Mouse (Mus musculus) lung, postnatal 0 days (tissue): ENCODE data around the gene Pafah1b3. TPM values are rescaled to one million over a fixed set of nuclear protein-coding genes. Genes with fewer than 3 reads are reported as not detected.

Experiments
- ATAC-seq: fragments of 200-750 bp; cut with Nextera tagmentation; 2 replicates; pipeline ENCODE4 v1.8.0; 2017; ENCODE audit warnings: moderate library complexity
- DNase-seq: peaks from one replicate; pipeline ENCODE4 v3.0.0-alpha.2; 2016; ENCODE audit warnings: low spot score
- H3K27ac ChIP-seq: fragments of 300-500 bp; sonication (generic); 2 replicates; pipeline ENCODE4 v1.5.1; 2014; ENCODE audit warnings: antibody characterized with exemption, mild to moderate bottlenecking, low read length, mixed read lengths
- H3K27me3 ChIP-seq: fragments of 300-500 bp; sonication (generic); replicated peaks from 2 replicates; pipeline ENCODE4 v1.6.1; 2014; ENCODE audit warnings: low read length, mixed read lengths; ENCODE audit not compliant: insufficient read depth
- H3K36me3 ChIP-seq: fragments of 300-500 bp; sonication (generic); 2 replicates; pipeline ENCODE4 v1.6.1; 2014; ENCODE audit warnings: low read length, mixed read lengths; ENCODE audit not compliant: insufficient read depth
- H3K4me1 ChIP-seq: fragments of 300-500 bp; sonication (generic); 2 replicates; pipeline ENCODE4 v1.6.1; 2014; ENCODE audit warnings: antibody characterized with exemption, low read depth, low read length, mixed read lengths; ENCODE audit not compliant: insufficient read depth
- H3K4me2 ChIP-seq: fragments of 300-500 bp; sonication (generic); replicated peaks from 2 replicates; pipeline ENCODE4 v1.6.1; 2014; ENCODE audit warnings: low read depth, mild to moderate bottlenecking, low read length, moderate library complexity, mixed read lengths
- H3K4me3 ChIP-seq: fragments of 300-500 bp; sonication (generic); 2 replicates; pipeline ENCODE4 v1.5.1; 2014; ENCODE audit warnings: low read depth, low read length
- H3K9ac ChIP-seq: fragments of 300-500 bp; sonication (generic); replicated peaks from 2 replicates; pipeline ENCODE4 v1.6.1; 2014; ENCODE audit warnings: low read depth, mild to moderate bottlenecking
- H3K9me3 ChIP-seq: fragments of 300-500 bp; sonication (generic); 2 replicates; pipeline ENCODE4 v1.6.1; 2016; ENCODE audit warnings: low read length, mixed read lengths
- CTCF ChIP-seq: IDR thresholded peaks from 2 replicates; pipeline ENCODE4 v1.5.1; 2016; ENCODE audit warnings: antibody characterized with exemption, mild to moderate bottlenecking
- EP300 ChIP-seq: IDR thresholded peaks from 2 replicates; pipeline ENCODE4 v1.6.1; 2016; ENCODE audit warnings: antibody characterized with exemption, mild to moderate bottlenecking, control low read depth
- WGBS: fragments of 180-500 bp; shearing (Covaris S2); extraction: QIAGEN DNeasy Blood & Tissue Kit; methylation state at CpG from one replicate; pipeline ENCODE4 v1.1.7; 2014; 5-methylcytosine and 5-hydroxymethylcytosine counted together
- polyA plus RNA-seq: library from polyadenylated mRNA; unstranded; fragments of >200 nt; fragmentation: Nextera tagmentation; extraction: Ambion mirVana; gene quantifications from 2 replicates; pipeline ENCODE4 v1.2.1, GENCODE M21; 2015

The Pafah1b3 gene
- polyA plus RNA-seq, 1 experiment from 2014 or later = 83.8 TPM

DNA sequence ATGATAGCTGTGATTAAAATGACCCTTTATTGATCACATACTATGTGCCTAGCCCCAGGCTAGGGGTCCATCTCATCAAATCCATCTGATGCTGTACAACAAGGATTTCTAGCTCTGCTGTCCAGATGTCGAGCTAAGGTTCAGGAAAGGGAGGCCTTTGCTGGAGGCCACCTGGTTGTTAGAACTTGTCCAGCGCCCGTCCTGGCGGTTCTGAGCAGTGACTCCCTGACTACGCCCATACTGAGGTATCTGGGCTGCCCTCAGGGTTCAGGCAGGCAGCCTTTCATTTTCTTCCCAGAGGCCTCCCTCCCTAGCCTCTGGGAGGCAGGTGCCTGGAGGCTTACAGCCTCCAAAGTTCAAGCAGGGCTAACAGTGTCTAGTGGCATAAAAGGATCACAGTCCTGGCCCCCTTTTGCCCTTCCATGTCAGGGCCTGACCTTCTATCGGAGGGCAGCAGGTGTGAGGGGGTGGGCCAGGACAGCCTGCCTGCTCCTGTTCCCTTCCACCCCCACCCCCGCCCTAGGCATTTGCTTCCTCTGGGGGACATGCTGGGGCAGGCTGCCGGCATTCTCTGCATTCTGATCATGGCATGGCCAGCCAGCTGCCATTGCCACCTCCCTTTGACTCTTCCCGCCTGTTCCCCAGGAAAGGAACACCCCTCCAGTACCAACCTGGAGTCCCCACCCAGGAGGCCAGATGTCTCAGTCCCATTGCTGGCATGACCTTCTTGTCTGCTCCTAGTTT, 22.1 kb downstream of the Pafah1b3 start:
- H3K27ac ChIP-seq = no peak overlapping the region
- ATAC-seq (no peak), DNase-seq (no peak)
- H3K4me2 ChIP-seq = no peak overlapping the region
- H3K27me3 ChIP-seq = no peaks in the 10 kb centered on the region
- peaks cover 24% of the 10 kb centered on the region for H3K4me1 ChIP-seq
- H3K36me3 ChIP-seq = no peaks in the 10 kb centered on the region
- TF ChIP-seq EP300 = no peak
- no peak for TF ChIP-seq CTCF
- H3K9ac ChIP-seq = no peak overlapping the region
- WGBS = 59% methylated on average over 8 of the region's 9 CpGs
- no peak overlapping the region for H3K4me3 ChIP-seq
- H3K9me3 ChIP-seq = no peaks in the 10 kb centered on the region

DNA sequence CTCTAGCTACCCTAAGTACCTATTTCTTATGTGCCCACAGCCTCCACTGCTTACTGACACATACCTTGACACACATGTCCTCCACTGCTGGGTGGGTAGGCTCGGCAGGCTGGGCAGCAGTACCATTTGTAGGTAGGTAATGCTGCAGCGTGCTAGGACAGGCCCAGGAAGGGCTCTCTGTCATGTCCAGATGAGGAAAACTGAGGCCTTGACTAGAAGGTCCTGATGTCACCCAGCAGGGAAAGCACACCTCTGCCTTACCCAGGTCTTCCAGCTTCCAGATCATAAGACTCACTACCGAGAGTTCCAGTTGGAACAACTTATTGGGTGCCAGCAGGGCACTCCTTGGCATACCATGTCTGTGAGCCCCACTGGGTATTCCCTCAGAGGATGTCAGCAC, 22.8 kb downstream of the Pafah1b3 start:
- Histone ChIP-seq H3K9ac (peak overlapping the region; percentile 12; the same call in 1 of the 2 replicates), H3K9me3 (no peaks in the 10 kb centered on the region), H3K4me2 (no peak overlapping the region), H3K4me3 (no peak overlapping the region), H3K36me3 (no peaks in the 10 kb centered on the region), H3K27ac (no peak overlapping the region), H3K4me1 (peaks cover 18% of the 10 kb centered on the region), H3K27me3 (no peaks in the 10 kb centered on the region)
- TF ChIP-seq EP300 (no peak), CTCF (no peak)
- DNase-seq = no peak
- no peak for ATAC-seq
- WGBS = 91% methylated on average over 3 of the region's 3 CpGs

DNA sequence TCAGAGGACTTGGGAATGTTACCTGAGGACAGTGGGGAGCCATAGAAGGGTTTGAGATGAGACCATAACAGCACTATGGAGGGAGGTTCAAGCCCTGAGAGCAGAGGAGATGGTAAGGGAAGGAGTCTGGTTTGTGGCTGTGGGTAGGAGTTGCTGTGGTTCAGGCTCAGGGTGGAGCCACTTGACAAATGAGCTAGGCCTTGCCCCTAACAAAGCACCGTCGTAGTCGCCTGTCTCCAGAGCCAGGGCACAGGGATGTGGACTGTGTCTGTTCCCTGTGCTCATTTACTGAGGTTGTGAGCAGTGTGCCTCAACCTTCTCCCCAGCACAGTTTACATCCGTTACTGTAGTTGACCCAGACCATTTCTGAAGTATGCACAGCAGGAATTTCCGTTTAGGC, 23.2 kb downstream of the Pafah1b3 start:
- Histone ChIP-seq H3K9me3 (no peaks in the 10 kb centered on the region), H3K27ac (no peak overlapping the region), H3K4me1 (peaks cover 18% of the 10 kb centered on the region), H3K36me3 (no peaks in the 10 kb centered on the region), H3K4me2 (no peak overlapping the region), H3K4me3 (no peak overlapping the region), H3K27me3 (no peaks in the 10 kb centered on the region), H3K9ac (0 out of 2 replicates have a peak overlapping the region, but pooled peaks have one; percentile 12)
- TF ChIP-seq CTCF = no peak
- TF ChIP-seq EP300 = no peak
- WGBS = 26% methylated on average over 5 of the region's 5 CpGs
- DNase-seq (no peak), ATAC-seq (no peak)

DNA sequence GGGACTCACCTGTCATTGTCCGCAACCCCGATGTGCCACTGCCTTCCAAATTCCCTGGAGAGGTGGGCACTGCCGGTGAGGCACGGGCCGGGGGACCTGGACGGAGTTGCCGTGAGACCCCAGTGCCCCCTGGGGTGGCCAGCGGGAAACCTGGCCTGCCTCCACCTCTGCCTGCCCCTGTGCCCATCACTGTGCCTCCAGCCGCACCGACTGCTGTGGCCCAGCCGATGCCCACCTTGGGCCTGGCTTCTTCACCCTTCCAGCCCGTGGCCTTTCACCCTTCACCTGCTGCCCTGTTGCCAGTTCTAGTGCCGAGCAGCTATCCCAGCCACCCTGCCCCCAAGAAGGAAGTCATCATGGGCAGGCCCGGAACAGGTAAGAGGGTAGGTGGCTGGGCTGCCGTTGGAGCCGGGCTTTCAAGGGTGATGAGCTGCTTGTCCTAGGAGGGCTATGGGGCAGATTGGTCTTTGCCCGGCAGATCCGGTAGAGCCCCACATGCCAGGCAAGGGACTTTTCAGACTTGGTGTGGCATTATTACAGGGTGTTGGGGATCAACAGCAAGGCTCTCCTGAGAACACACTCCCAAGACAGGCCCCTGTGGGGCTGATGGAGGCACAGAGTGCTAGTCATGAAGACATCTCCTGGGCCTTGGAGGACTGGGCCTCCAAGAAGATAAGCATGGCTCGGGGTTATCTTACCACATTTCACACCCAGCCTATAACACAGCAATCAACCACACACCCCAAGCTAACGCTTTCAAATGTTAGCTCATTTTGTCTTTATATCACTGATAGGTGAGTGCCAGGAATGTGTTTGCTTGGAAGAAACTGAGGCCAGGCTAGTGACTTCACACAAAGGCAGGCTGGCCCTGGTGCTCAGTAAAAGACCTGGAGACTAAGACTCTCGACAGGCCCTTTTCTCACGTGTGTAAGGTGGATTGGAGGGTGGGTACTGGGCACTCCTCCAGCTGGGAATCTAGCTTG, 24.2 kb downstream of the Pafah1b3 start:
- WGBS = 87% methylated on average over 22 of the region's 22 CpGs
- Histone ChIP-seq H3K4me1 (peaks cover 24% of the 10 kb centered on the region), H3K4me2 (no peak overlapping the region), H3K27me3 (no peaks in the 10 kb centered on the region), H3K4me3 (no peak overlapping the region), H3K9me3 (no peaks in the 10 kb centered on the region), H3K36me3 (no peaks in the 10 kb centered on the region), H3K27ac (no peak overlapping the region), H3K9ac (no peak overlapping the region)
- DNase-seq (no peak), ATAC-seq (no peak)
- TF ChIP-seq EP300 (no peak), CTCF (no peak)

DNA sequence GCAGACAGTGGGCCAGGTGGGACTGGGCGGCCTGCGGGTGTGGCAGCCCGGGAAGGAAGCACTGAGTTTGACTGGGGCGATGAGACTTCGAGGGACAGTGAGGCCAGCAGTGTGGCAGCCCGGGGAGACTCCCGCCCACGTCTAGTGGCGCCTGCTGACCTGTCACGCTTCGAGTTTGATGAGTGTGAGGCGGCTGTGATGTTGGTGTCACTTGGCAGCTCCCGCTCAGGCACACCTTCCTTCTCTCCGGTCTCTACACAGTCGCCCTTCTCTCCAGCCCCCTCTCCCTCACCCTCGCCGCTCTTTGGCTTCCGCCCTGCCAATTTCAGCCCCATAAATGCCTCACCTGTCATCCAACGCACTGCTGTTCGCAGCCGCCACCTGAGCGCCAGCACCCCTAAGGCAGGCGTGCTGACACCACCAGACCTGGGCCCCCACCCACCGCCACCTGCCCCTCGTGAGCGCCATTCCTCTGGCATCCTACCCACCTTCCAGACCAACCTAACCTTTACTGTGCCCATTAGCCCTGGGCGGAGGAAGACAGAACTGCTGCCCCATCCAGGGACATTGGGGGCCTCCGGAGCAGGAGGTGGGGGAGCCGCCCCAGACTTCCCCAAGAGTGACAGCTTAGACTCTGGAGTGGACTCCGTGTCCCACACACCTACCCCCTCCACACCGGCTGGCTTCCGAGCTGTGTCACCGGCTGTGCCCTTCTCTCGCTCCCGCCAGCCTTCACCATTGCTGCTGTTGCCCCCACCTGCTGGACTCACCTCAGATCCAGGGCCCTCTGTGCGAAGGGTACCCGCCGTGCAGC, 25.1 kb downstream of the Pafah1b3 start:
- TF ChIP-seq CTCF (no peak), EP300 (no peak)
- H3K36me3 ChIP-seq = no peaks in the 10 kb centered on the region
- no peak overlapping the region for H3K27ac ChIP-seq
- no peak overlapping the region for H3K4me2 ChIP-seq
- no peaks in the 10 kb centered on the region for H3K27me3 ChIP-seq
- 84% methylated on average over 37 of the region's 38 CpGs for WGBS
- H3K9me3 ChIP-seq = no peaks in the 10 kb centered on the region
- H3K4me1 ChIP-seq = peaks cover 20% of the 10 kb centered on the region
- no peak overlapping the region for H3K4me3 ChIP-seq
- no peak overlapping the region for H3K9ac ChIP-seq
- DNase-seq (no peak), ATAC-seq (no peak)
